Mouse (Mus musculus): Measurements from ENCODE around the gene Ostn. TPM values are rescaled to one million over a fixed set of nuclear protein-coding genes. Genes with fewer than 3 reads are reported as not detected.

Gene Ostn
- polyA plus RNA-seq, 1 experiment: not detected

- no peak for TF ChIP-seq EP300 (IDR thresholded peaks at IDR 0.05; ENCODE audit: insufficient read depth, low read depth, low read length)
- no peak for TF ChIP-seq CTCF (IDR thresholded peaks at IDR 0.05; ENCODE audit: low read depth, low read length)
- no peaks in the 10 kb centered on the region for H3K27me3 ChIP-seq (ENCODE audit: control insufficient read depth, insufficient read depth, low read length, poor library complexity, severe bottlenecking)
- H3K4me3 ChIP-seq (ENCODE audit: low read depth, low read length): no peak overlapping the region
- no peaks in the 10 kb centered on the region for H3K36me3 ChIP-seq (ENCODE audit: control insufficient read depth, insufficient read depth, low read length, poor library complexity, severe bottlenecking)
- H3K9me3 ChIP-seq (replicated peaks; ENCODE audit: control insufficient read depth, insufficient read depth, low read length, poor library complexity, severe bottlenecking): no peaks in the 10 kb centered on the region
- H3K27ac ChIP-seq (ENCODE audit: insufficient read depth, low read length): no peak overlapping the region
- H3K4me1 ChIP-seq (ENCODE audit: control insufficient read depth, insufficient read depth, low read length): no peaks in the 10 kb centered on the region
- no peak overlapping the region for H3K9ac ChIP-seq (ENCODE audit: low read depth, poor library complexity, severe bottlenecking)
Observed at GRCm38 (mm10) chr16:27396951-27397350, 89.7 kb downstream of the Ostn start.

- H3K9me3 ChIP-seq (replicated peaks; ENCODE audit: control insufficient read depth, insufficient read depth, low read length, poor library complexity, severe bottlenecking): no peaks in the 10 kb centered on the region
Observed at GRCm38 (mm10) chr16:27399026-27399718, 91.9 kb downstream of the Ostn start.

GRCm38 (mm10) chr16:27399719-27400253, 92.5 kb downstream of the Ostn start:
- H3K27me3 ChIP-seq (ENCODE audit: control insufficient read depth, insufficient read depth, low read length, poor library complexity, severe bottlenecking): no peaks in the 10 kb centered on the region
- H3K9me3 ChIP-seq (replicated peaks; ENCODE audit: control insufficient read depth, insufficient read depth, low read length, poor library complexity, severe bottlenecking): no peaks in the 10 kb centered on the region
- no peaks in the 10 kb centered on the region for H3K4me1 ChIP-seq (ENCODE audit: control insufficient read depth, insufficient read depth, low read length)
- no peak overlapping the region for H3K27ac ChIP-seq (ENCODE audit: insufficient read depth, low read length)
- TF ChIP-seq POLR2A (IDR thresholded peaks at IDR 0.05; ENCODE audit: insufficient read depth, low read length): no peak
- TF ChIP-seq CTCF (IDR thresholded peaks at IDR 0.05; ENCODE audit: low read depth, low read length): no peak
- TF ChIP-seq EP300 (IDR thresholded peaks at IDR 0.05; ENCODE audit: insufficient read depth, low read depth, low read length): no peak
- no peak overlapping the region for H3K4me3 ChIP-seq (ENCODE audit: low read depth, low read length)
- H3K9ac ChIP-seq (ENCODE audit: low read depth, poor library complexity, severe bottlenecking): no peak overlapping the region
- H3K36me3 ChIP-seq (ENCODE audit: control insufficient read depth, insufficient read depth, low read length, poor library complexity, severe bottlenecking): no peaks in the 10 kb centered on the region

More at GRCm38 (mm10) chr16:27399026-27399718, 91.9 kb downstream of the Ostn start:
- H3K4me1 ChIP-seq (ENCODE audit: control insufficient read depth, insufficient read depth, low read length): no peaks in the 10 kb centered on the region
- no peaks in the 10 kb centered on the region for H3K36me3 ChIP-seq (ENCODE audit: control insufficient read depth, insufficient read depth, low read length, poor library complexity, severe bottlenecking)
- H3K27me3 ChIP-seq (ENCODE audit: control insufficient read depth, insufficient read depth, low read length, poor library complexity, severe bottlenecking): no peaks in the 10 kb centered on the region
- H3K9ac ChIP-seq (ENCODE audit: low read depth, poor library complexity, severe bottlenecking): no peak overlapping the region
- no peak overlapping the region for H3K4me3 ChIP-seq (ENCODE audit: low read depth, low read length)
- TF ChIP-seq CTCF (IDR thresholded peaks at IDR 0.05; ENCODE audit: low read depth, low read length): no peak
- TF ChIP-seq EP300 (IDR thresholded peaks at IDR 0.05; ENCODE audit: insufficient read depth, low read depth, low read length): no peak
- TF ChIP-seq POLR2A (IDR thresholded peaks at IDR 0.05; ENCODE audit: insufficient read depth, low read length): no peak
- H3K27ac ChIP-seq (ENCODE audit: insufficient read depth, low read length): no peak overlapping the region

Other genes starting within 250 kb of the Ostn start
- not detected in 2 replicates for gene Uts2b, start 62.8 kb downstream of the Ostn start, polyA plus RNA-seq (2011; ENCODE audit: insufficient read depth, insufficient read length, low read depth, missing spikeins)
- gene Ccdc50, start 81.4 kb downstream of the Ostn start, polyA plus RNA-seq (2011; ENCODE audit: insufficient read depth, insufficient read length, low read depth, missing spikeins): 67.7 and 71.2 TPM in 2 replicates

All from ES-Bruce4 (cell line).